Mouse (Mus musculus): ENCODE data around the gene Meaf6. TPM values are rescaled to one million over a fixed set of nuclear protein-coding genes. Genes with fewer than 3 reads are reported as not detected.

Gene Meaf6
- total RNA-seq, 2 experiments from 2014 or later, result 7.6 to 10.5 TPM

DNA sequence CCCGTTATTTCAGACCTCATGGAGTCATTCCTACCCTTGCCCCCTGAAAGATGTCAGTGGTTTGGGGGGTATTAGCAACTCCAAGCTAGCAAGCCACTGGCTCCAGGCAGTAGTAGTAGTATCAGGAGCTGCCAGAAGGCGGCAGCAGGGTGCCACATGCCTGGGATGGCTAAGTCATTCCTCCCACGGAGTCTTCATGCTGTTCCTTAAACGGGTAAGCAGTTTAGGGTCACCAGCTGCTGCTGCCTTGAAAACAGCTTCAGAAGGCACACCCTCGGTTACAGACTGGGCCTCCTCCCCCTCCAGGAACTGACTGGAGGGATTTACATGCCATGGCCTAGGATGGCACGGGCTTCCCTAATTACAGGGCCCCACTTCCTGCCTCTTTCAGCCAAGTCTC is 29.7 kb downstream of the Meaf6 start:
- intact Hi-C loops (cut with DNase I), result no loop called here
- peak; percentile 83 for DNase-seq

DNA sequence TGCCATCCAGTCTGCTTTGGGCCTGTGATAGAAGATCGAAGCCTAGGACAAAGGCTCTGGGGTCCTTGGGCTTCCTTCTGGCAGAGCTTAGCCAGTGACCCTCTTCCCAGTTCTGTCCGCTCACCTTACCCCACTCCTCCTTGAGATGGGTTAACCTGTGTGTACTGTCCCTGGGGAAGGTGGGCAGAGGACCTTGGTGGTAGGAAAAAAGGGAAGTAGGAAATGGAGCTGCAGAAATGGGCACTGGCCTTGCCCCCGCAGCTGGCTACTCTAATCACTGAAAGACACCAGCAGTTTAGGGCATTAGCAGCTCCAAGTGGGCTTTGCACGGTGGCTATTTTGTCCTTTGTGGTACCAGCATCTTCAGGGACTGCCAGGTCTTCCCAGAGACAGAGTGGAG is 30.1 kb downstream of the Meaf6 start:
- DNase-seq, result no peak
- intact Hi-C loops (cut with DNase I), result no loop called here

DNA sequence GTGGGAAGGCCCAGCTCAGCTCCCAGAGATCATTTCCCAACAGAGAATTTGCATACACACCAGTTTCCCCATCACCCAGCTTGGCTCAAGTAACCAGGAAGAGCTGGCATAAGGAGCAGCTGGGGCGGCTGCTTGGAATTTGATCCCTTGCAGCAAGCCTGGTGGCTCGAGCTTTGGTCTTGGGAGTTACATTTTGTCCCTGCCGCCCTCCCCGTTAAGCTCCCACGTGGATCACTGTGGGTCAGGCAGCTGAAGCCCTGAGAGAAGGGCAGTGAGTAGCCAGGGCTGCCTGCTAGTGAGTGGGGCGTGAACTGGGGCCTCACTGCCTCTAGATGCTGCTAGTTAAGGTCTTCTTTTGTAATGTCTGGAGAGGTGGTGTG is 30.8 kb downstream of the Meaf6 start:
- peak; percentile 53 to 54 for DNase-seq
- intact Hi-C loops (cut with DNase I), result no loop called here

DNA sequence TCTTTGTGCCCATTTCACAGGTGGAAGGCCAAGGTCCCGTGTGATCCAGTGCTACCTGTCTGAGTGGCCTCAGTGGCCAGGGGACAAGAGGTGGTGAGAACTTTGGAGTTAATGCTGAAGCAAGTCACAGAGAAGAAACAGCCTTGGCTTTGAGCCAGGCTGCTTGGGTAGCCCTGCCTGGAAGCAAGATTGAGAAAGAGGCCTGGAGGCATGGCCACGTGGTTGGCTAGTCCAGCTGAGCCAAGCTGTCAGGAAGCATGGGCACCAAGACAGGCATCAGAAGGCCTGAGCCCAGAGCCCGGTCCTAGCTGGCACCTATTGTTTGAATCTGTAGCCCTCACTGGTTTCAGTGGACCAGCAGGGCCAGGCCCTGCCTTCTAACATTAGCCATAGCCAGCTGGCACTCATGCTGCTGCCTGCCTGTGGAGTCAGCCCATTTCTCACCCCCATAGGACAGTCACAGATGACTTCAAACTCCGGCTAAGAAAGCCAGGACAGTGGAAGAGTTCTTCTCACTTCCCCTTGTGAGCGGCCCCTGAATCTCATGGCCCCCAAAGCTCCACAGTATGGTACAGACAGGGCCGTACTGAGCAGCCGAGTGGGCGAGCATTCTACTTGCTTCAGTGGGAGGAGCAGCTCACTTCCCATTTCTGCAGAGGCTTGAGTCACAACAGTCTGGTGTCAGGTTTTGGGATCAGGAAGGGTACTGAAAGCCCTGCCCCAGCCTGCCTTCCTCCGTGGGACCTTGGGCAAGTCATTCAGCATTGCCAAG is 31.3 kb downstream of the Meaf6 start:
- peak; percentile 57 to 58 for DNase-seq
- intact Hi-C loops (cut with DNase I), result no loop called here

DNA sequence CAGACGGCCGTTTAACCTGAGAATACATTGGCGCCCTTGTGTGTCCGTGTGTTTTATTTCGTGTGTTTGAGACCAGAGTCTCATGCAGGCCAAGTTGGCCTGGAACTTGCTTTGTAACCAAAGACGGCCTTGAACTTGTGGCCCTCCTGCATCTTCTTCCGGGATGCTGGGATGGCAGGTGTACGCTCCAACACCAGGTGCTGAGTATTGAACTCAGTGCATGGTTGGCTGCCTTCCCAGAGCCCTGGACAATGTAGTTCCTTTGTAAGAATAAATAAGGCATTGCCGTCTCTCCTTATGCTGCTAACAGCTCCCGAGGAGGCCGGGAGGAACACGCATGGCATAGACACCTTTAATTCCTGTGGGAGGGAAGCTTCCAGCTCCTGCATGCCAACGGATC is 32.0 kb downstream of the Meaf6 start:
- intact Hi-C loops (cut with DNase I), result no loop called here

DNA sequence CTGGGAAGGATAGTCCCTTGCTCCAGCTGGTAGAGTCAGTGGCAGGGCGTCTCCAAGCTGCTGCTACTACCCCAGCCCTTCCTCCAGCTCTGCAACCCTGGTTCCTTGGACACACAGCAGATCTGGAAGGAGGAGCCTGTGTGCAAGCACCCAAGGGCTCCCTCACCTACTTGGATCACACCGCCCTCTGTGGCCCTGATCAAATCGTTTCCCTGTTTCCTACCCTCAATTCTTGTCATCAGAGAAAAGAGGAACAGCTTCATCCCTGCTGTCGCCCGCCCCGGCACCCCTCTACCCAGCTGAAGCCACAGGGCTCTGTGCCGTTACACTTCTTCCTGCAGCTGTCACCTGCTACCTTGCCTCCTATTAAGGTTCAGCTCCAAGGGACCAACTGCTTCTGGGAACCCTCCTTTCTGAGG is 33.0 kb downstream of the Meaf6 start:
- no peak for DNase-seq
- intact Hi-C loops (cut with DNase I), result no loop called here

More for the DNA sequence above, 32.0 kb downstream of the Meaf6 start:
- no peak for DNase-seq

DNA sequence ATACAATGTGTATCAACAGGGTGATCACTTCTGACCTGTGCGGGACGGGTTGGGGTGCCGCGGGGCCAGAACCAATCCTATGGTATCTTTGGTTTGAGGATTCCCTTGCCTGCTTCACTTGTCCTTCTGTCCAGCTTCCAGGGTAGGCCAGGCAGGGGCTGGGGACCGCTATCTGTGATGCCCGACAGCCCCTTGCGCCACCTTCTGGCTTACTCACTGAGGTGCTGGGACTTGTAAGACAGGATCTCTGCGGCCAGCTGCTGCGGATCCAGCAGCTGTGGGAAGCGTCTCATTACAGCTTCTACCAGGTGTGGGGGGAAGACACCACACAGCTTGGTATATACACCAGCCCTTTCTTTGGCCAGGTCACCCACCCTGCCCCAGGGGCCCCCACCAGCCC is 34.1 kb downstream of the Meaf6 start:
- intact Hi-C loops (cut with DNase I), result no loop called here
- DNase-seq, result no peak

DNA sequence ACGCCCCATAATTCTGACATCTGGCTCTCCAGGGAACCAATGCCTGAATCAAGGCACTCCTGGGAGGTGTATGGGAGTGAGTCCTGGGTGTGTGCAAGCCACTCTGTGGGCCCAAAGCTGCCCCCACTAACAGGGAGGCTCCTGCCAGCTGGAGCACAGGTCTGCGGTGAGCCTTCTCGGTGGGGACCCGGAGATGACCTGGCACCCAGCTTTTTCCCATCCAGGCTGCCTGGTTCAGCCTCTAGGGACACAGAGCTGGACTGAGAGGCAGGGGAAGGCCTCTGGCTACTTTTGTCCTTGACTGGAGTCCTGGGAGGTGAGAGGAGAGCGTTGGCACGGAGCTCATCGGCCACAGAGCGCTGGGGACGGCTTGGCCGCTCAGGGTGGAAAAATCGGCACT is 34.8 kb downstream of the Meaf6 start:
- intact Hi-C loops (cut with DNase I), result no loop called here
- no peak for DNase-seq

DNA sequence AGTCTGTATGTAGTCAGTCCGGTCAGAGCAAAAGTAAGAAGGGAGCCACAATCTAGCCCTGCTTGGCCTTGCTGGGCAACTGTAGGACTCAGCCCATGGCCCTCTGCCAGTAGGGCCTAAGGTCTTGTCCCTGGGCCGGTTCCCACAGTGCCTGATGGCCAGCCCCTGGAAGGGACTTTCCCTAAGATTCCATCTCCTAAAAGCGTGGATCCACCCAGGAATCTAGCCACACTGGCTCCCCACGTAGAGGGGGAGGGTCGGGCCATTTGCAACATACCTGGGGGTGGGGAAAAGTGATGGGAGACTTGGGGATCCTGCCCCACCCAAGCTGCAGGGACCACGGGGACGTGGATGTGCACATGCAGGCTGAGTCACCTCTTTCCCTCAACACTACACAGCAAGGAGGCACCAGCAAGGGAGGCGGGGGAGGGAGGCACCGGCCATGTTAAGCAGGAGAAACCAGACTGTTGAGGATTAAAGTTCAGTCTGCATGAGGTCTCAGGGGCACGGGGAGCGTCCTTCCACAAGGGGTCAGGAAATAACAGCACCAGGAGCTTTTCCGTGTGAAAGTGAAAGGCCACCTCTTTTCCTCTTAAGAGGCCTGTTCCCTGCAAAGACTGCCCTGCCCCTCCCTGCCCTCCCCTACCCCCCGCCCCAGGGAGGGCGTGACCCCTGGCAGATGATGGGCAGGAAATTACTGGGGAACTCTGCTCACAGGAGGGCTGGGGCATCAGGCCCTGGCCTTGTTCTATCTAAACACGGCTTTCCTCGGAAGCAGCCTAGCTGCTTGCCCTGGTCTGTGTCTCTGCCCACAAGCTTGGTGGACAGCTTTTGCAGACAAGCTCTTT is 37.7 kb downstream of the Meaf6 start:
- intact Hi-C loops (cut with DNase I), result no loop called here
- peak; percentile 56 to 62 for DNase-seq

DNA sequence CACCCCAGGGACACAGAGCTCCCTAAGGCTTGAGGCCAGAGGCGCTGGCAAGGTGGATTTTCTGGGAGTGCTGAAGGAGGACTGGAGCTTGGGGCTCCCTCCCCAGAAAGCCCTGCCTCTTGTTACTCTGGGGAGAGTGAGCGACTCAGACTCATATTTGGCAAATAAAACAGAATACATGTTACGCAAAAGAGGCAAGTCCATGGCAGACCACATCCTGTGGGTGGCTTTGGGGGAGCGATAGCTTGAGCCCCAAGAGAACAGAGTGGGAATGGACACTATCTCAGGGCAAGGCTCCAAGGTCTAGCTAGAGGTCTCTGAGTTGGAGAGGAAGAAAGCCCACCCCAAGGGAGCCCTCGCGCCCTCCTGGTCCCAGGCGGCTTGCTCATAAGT is 38.3 kb downstream of the Meaf6 start:
- intact Hi-C loops (cut with DNase I), result no loop called here
- peak; percentile 54 to 57 for DNase-seq

DNA sequence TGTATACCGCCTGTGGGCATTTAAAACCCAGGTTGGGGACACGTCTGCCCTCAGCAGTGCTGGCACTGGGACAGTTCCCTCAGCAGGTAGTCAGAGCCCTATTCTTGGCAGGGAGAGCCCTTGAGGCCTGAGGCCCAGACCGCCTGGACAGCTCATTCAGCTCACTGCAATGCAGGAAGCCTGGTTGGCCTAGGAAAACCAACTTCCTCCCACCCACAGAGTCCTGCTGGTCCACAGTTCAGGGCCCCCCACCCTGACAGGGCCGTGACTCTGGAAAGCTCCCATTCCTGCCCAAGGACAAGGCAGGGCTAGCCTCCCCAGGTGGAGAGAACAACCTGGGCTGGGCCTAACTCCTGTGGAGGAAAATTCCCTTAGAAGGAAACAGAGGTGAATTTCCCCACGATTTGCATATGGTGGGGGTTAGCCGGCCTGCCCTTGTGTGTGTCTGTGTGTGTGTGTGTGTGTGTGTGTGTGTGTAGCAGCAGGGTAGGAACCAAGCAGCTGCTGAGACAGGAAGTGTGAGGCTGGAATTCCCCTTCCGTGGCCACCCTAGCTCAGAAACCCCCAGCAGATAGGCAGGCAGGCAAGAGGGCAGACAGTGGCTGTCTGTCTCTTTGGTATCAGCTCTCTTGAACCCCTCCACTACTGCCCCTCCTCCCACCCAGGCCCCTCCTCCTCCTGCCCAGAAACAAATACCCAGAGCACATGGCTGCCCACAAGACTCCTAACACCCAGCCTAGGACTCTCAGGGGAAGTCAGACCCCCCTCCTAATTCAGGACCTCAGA is 39.7 kb downstream of the Meaf6 start:
- DNase-seq, result peak in 1 of 2 experiments; percentile 31
- intact Hi-C loops (cut with DNase I), result no loop called here

DNA sequence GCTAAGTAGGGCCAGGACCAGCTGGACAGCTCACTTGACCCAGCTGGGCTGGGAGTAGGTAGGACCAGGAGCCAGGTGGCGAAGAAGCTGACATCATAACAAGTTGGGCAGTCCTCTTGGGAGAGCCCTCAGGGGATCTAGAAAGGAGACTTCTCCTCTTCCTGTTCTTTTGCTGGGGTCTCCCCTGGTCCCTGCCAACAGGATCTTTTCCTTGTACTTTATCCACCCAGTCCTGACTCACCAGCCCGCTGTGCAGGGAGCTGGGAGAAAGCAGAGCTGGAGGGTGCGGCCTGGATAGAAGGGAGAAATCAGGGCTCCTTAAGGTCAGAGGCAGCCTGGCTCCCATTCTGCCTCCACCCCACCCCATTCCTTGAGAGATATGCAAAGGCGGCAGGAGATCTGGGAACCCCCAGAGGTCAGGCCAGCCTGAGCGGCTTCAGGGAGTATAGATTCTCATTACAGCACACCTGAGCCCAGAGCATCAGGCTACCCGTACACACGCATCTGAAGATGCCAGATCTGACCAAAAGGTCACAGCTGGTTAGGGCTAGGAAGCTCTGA is 40.5 kb downstream of the Meaf6 start:
- intact Hi-C loops (cut with DNase I), result no loop called here
- DNase-seq, result no peak

DNA sequence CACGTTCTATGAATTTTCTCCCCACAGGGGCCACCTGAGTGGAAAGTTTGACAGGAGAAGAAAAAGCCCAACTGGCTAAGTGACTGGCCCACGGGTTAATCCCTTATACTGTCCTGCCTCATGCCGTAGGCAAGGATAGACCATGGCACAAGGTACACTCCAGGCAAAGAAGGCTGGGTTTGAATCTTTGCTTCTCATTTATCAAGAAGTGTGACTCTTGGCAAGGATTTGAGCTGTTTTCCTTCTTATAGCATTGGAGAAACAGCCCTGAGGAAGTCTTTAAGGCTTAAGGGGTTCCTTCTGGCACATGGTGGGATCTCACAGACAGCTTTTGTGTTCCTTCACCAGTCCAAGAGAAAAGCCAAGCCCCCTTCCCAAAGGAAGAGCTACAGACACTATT is 41.3 kb downstream of the Meaf6 start:
- intact Hi-C loops (cut with DNase I), result no loop called here
- no peak for DNase-seq

DNA sequence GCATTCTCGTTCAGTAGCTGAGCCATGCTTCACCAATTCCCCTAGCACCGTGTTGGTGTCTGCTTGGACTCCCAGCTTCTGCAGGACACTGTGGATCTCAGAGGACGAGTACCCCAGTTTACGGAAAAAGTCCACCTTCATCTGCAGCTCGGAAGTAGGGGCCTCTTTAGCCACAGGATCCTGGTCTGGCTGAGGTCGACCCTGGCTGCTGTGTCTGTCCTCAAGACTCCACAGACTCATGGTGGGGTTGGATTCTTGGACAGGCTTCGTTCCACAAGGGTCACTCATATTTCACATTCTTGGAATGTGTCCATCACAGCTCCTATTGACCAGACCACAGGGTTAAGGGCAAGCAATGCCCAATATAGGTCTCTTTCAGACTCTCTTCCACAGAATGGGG is 41.8 kb downstream of the Meaf6 start:
- intact Hi-C loops (cut with DNase I), result no loop called here
- DNase-seq, result no peak

DNA sequence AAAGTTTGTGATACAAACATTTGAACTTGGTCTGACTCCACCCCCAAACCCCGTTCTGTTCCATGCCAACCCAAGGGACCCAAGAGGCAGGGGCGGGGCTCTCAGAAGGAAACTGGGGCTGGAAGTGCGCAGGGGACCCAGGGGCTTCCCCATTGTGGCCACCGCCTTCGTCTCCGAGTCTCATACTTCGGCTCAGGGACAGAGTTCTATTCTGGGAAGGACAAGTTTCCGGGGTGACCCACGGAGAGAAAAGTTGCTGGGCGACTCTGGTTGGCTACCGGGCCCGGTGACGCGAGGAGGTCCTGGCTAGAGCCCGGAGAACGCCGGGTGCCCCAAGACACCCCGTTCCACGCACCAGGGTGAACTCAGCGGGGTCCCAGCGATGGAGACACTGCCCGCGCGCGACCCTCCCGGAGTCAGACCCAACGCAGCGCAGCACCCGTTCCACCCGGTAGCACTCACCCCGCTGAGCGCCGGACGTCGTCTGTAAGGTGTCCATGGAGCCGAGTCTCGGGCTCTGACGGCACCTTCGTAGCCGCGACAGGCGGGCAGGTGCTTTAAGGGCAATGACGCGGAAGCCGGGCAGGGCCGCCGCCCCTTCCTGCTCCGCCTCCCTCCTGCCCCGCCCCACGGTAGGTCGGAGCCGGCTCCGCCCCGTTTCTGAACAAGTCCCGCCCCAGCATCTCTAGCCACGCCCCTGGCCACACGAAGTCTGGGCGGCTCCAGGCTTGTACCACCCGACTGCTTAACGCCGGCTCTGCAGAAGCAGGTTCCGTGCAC is 42.6 kb downstream of the Meaf6 start, which contains the start of gene Zc3h12a:
Gene Zc3h12a, minus strand, starts transcription at position 536 of the 780 bp plus-strand sequence.
- DNase-seq, result peak; percentile 83 to 86
- intact Hi-C loops (cut with DNase I), result no loop called here

DNA sequence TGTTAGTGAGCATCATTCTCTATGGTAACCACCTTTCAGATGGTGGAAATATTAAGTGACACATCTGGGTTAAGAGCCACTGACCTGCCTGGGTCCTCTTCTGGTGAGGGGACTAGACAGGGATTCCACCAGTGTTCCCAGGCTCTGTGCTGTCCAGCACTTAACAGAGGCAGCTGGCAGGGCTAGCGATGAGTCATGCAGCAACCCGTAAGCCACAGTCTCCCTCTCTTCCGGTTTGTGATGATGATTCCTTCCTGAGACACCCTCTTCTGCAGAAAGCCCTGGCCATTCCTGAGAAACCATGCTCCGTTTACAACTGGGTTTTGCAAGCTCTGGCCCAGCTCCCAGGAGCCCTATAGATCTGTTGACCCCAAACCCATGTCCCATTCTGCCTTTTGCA is 46.6 kb downstream of the Meaf6 start:
- peak in 1 of 2 experiments; percentile 32 for DNase-seq
- intact Hi-C loops (cut with DNase I), result no loop called here

DNA sequence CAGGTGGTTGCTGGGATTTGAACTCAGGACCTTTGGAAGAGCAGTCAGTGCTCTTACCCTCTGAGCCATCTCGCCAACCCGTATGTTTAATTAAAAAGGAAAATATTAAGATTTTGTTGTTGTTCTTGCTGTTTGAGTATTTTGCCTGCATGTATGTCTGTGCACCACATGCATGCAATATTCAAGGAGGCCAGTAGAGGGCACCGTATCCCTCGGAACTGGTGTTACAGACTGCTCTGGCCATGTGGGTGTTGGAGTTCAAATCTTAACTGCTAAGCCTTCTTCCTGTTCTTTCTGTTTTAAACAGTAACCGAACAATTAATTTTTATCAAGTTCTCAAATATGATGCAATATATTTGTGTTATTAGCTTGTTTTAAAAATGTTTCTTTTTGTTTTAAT is 47.5 kb downstream of the Meaf6 start:
- intact Hi-C loops (cut with DNase I), result no loop called here
- peak; percentile 52 to 55 for DNase-seq

DNA sequence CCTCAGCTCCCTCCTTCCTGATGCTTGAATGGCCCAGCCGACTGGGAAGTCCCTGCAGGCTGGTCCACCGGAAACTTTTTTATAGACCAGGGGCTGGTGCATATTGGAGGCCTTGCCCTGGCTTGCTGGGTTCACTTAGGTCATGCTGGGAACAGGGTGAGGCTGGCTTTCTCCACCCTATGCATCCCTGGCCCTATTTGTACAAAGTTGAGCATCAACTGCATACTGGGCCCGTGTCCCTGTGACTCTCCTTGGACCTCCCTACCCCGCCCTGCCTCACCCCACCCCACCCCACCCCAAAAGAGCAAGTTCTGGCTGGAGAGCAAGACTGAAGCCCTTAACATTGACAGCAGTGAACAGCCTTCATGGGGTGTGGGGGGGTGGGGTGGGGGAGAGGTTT is 49.3 kb downstream of the Meaf6 start:
- intact Hi-C loops (cut with DNase I), result no loop called here
- DNase-seq, result no peak

DNA sequence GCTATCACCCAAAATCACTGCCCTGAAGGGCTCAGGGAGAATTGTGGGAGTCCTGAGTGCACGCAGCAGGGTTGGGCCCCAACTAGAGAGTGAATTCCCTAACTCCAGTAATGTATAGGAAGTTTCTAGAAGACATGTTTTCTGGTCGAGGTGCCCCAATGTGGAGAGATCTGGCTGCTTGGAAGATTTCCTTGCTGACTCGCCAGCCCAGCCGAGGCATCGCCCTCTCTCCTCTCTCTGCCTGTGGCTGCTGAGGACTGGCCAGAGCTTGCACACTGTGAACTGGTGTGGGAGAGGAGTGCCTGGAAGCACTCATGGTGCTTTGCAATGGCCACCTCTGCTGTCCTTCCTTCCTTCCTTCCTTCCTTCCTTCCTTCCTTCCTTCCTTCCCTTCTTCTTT is 49.7 kb downstream of the Meaf6 start:
- intact Hi-C loops (cut with DNase I), result no loop called here

More for the DNA sequence above, 49.7 kb downstream of the Meaf6 start:
- DNase-seq, result no peak
